Mouse (Mus musculus) layer of hippocampus, adult 11-12 months (tissue): Measurements from ENCODE around the gene Tnp1.

Source experiments
- DNase-seq: peaks from one replicate; pipeline ENCODE4 v3.0.0; 2022; ENCODE audit warnings: low spot score

Gene Tnp1

GRCm38 (mm10) chr1:73015731-73016130 is at the start of gene Tnp1:
Tnp1 (minus strand) TSS chr1:73015909.
- DNase-seq = no peak

GRCm38 (mm10) chr1:73064336-73064735 is 48.6 kb upstream of the Tnp1 start:
- DNase-seq = peak; percentile 35

GRCm38 (mm10) chr1:73061491-73062233 is 46.0 kb upstream of the Tnp1 start:
- DNase-seq = no peak

- DNase-seq = no peak
Measured at GRCm38 (mm10) chr1:73060271-73060670, 44.6 kb upstream of the Tnp1 start.

- no peak for DNase-seq
Measured at GRCm38 (mm10) chr1:73056266-73057001, 40.7 kb upstream of the Tnp1 start.

GRCm38 (mm10) chr1:73055820-73056219 is 40.1 kb upstream of the Tnp1 start:
- DNase-seq = no peak

- DNase-seq = no peak
Measured at GRCm38 (mm10) chr1:73055206-73055605, 39.5 kb upstream of the Tnp1 start.

- no peak for DNase-seq
Measured at GRCm38 (mm10) chr1:73053545-73054326, 38.0 kb upstream of the Tnp1 start.

- no peak for DNase-seq
Measured at GRCm38 (mm10) chr1:73046896-73047672, 31.4 kb upstream of the Tnp1 start.

GRCm38 (mm10) chr1:73045948-73046685 is 30.4 kb upstream of the Tnp1 start:
- DNase-seq = no peak

- no peak for DNase-seq
Measured at GRCm38 (mm10) chr1:73043671-73044070, 28.0 kb upstream of the Tnp1 start.

- DNase-seq = no peak
Measured at GRCm38 (mm10) chr1:73040691-73041425, 25.1 kb upstream of the Tnp1 start.

GRCm38 (mm10) chr1:73038532-73038931 is 22.8 kb upstream of the Tnp1 start:
- DNase-seq = no peak

GRCm38 (mm10) chr1:73036536-73036935 is 20.8 kb upstream of the Tnp1 start:
- no peak for DNase-seq

- no peak for DNase-seq
Measured at GRCm38 (mm10) chr1:73035726-73036125, 20.0 kb upstream of the Tnp1 start.

- no peak for DNase-seq
Measured at GRCm38 (mm10) chr1:73032491-73032890, 16.8 kb upstream of the Tnp1 start.

GRCm38 (mm10) chr1:73028741-73029140 is 13.0 kb upstream of the Tnp1 start:
- DNase-seq = no peak

GRCm38 (mm10) chr1:73027381-73027780 is 11.7 kb upstream of the Tnp1 start:
- DNase-seq = no peak

GRCm38 (mm10) chr1:73026786-73027299 is 11.1 kb upstream of the Tnp1 start:
- DNase-seq = no peak

- no peak for DNase-seq
Measured at GRCm38 (mm10) chr1:73026157-73026556, 10.4 kb upstream of the Tnp1 start.
